Mouse (Mus musculus): ENCODE measurements around the gene Armt1.

DNA sequence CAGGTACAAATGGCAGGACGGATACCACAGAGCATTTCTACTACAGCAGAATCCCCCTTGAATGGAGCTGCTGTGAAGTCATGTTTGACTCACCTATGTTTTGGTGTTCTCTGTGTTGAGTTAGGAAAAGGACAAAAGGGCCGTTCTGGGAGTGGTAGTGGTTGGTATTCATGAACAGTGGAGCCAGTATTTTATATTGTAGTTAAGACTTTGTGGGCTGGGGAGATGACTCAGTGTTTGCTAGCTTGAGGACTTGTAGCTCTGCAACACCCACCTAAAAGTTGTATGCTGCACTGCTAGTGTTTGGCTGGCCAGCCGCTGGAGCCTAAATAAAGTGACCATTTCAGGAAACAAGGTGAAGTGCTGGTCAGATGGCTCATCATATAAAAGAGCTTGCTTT lies 36.9 kb upstream of the Armt1 start:
- TF ChIP-seq CTCF (IDR thresholded peaks at IDR 0.05; ENCODE audit: borderline replicate concordance, extremely low read depth, insufficient read depth, insufficient read length) (no peak), POLR2A (IDR thresholded peaks at IDR 0.05; ENCODE audit: borderline replicate concordance, extremely low read depth, insufficient read depth, insufficient read length, poor library complexity, severe bottlenecking) (no peak)
